Mouse (Mus musculus): ENCODE data around the gene Commd8. TPM values are rescaled to one million over a fixed set of nuclear protein-coding genes. Genes with fewer than 3 reads are reported as not detected.
A peak's percentile ranks its signal among the peaks of the same experiment; 100 is the strongest.

Gene Commd8
- 52.8 and 55.4 TPM in 2 replicates for polyA plus RNA-seq (2015; fragmentation: Nextera tagmentation; extraction: Ambion mirVana)

DNA sequence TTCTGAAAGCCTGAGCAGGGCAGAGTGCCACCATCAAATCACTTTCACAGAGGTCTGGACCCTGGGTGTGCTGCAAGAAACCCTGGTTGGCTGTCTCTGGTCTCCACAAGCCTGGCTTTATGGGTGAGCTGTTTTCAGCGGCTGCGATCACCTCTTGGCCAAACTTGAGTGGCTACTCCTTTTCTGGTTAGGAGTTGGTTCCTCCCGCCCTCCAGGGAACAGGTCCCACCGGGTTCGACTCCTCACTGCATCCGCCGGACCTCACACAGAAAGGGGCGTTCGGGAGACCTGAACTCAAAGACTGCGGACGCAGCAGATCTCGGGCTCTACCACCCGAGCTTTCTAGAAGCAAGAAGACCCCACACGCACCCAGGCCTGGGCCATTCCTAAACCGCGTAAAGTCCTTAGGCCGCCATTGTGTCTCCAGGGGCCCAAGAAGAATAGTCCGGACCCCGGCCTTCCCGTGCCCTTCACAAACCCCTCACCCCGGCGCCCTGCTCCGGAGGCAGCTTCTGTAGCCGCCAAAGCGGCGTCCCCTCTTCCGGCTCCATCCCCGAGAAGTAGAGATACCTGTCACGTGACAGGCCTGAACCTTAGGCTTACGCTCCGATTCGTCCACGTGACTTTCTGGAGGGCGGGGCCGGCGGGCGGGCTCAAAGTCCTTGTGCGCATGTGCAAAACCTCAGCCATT, at the start of gene Commd8:
Gene Commd8 (minus strand): TSS at position 596 of the 691 bp plus-strand sequence.
- WGBS (ENCODE audit: insufficient replicate concordance) = under 1% methylated on average over 38 of the region's 38 CpGs
- ATAC-seq (ENCODE audit: insufficient read depth) = peak; percentile 88
- peak within 1 kb of the TSS; percentile 75 for H3K4me3 ChIP-seq (replicated peaks)
- peak within 1 kb of the TSS; percentile 79 for H3K4me2 ChIP-seq
- no peaks in the 10 kb centered on the region for H3K27me3 ChIP-seq
- H3K36me3 ChIP-seq (replicated peaks) = peaks cover 13% of the 10 kb centered on the region
- peak within 1 kb of the TSS; percentile 72 for H3K27ac ChIP-seq (replicated peaks)
- peaks cover 42% of the 10 kb centered on the region for H3K4me1 ChIP-seq (replicated peaks)
- H3K9ac ChIP-seq = peak within 1 kb of the TSS; percentile 77
- H3K9me3 ChIP-seq (replicated peaks) = no peaks in the 10 kb centered on the region

DNA sequence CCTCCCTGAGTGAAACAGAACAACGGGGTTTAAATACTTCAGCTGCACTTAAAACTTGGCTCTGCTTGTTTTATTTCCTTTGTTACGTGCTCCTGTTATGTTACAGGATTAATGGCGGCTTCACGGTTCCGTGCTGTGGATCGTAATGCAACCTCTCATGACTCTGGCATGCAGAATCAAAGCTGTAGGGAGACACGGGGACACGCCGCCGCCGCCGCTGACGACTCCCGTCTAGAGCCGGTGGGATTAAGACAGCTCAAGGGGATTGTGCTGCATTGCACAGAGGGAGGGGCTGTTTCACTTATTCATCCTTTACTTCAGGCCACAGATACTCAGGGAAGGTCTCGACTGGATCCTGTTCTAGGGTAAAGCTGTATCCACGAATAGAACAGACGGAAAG, 43.8 kb upstream of the Commd8 start:
- WGBS (ENCODE audit: insufficient replicate concordance) = 86% methylated on average over 18 of the region's 18 CpGs
- H3K9me3 ChIP-seq (replicated peaks) = no peaks in the 10 kb centered on the region
- H3K36me3 ChIP-seq (replicated peaks) = no peaks in the 10 kb centered on the region
- H3K4me3 ChIP-seq (replicated peaks) = no peak overlapping the region
- ATAC-seq (ENCODE audit: insufficient read depth) = no peak
- peaks cover 6% of the 10 kb centered on the region; the same call in 1 of the 2 replicates for H3K4me1 ChIP-seq (replicated peaks)
- no peak overlapping the region for H3K27ac ChIP-seq (replicated peaks)
- H3K27me3 ChIP-seq = no peaks in the 10 kb centered on the region
- no peak overlapping the region for H3K9ac ChIP-seq
- no peak overlapping the region for H3K4me2 ChIP-seq

DNA sequence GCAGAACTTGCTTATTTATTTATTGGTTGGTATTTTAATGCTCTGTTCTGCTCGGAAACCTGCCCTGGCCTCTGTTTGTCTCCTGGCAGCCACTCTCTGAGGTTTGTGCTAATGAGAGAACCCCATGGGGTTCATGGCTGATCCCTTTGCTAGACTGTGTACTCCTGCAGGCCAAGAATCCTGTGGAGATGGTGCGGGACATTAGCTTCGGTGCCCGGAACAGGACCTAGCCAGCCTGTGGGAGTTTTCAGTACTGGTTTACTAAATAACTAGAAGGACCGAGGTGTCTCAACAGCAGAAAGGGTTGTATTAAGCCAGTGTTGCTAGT, 42.8 kb upstream of the Commd8 start:
- Histone ChIP-seq H3K36me3 (replicated peaks) (no peaks in the 10 kb centered on the region), H3K4me3 (replicated peaks) (no peak overlapping the region), H3K27ac (replicated peaks) (no peak overlapping the region), H3K4me2 (no peak overlapping the region), H3K9me3 (replicated peaks) (no peaks in the 10 kb centered on the region), H3K27me3 (no peaks in the 10 kb centered on the region), H3K9ac (no peak overlapping the region), H3K4me1 (replicated peaks) (peaks cover 10% of the 10 kb centered on the region; the same call in 1 of the 2 replicates)
- 76% methylated on average over 5 of the region's 5 CpGs for WGBS (ENCODE audit: insufficient replicate concordance)
- ATAC-seq (ENCODE audit: insufficient read depth) = no peak

DNA sequence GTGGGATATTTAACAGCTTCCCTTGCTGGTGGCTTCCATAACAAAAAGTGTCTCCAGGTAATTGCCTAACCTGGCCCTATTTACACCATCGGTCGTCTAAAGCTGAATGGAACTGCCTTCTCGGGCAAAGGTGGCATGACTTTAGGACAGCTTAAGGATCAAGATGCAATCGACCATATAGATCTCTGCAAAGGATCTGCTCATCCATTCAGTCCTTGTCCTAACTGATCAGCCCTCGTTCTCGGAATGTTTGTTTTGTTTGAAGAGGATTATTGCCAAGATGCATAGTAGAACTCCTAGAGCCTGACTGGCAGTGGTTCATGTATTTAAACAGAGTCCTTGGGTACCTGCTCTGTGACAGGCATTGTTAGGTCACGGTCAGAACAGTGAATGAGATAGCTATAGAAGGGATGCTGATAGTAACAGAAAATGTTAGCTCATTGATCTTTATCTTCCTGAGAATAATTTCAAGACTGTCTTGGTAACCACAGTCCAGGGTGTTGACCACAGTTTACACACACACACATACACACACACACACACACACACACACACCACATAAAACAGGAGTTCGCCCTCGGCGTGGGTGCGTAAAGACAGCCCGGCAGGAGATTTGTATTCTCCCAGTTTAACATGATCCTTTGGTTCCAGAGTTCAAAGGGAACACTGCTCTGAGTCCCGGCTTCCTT, 42.3 kb upstream of the Commd8 start:
- no peak overlapping the region for H3K9ac ChIP-seq
- peak; percentile 31; the same call in 1 of the 2 replicates for ATAC-seq (ENCODE audit: insufficient read depth)
- H3K9me3 ChIP-seq (replicated peaks) = no peaks in the 10 kb centered on the region
- no peaks in the 10 kb centered on the region for H3K27me3 ChIP-seq
- H3K36me3 ChIP-seq (replicated peaks) = no peaks in the 10 kb centered on the region
- 79% methylated on average over 13 of the region's 13 CpGs for WGBS (ENCODE audit: insufficient replicate concordance)
- H3K4me2 ChIP-seq = no peak overlapping the region
- no peak overlapping the region for H3K4me3 ChIP-seq (replicated peaks)
- no peak overlapping the region for H3K27ac ChIP-seq (replicated peaks)
- peaks cover 10% of the 10 kb centered on the region; the same call in 1 of the 2 replicates for H3K4me1 ChIP-seq (replicated peaks)

DNA sequence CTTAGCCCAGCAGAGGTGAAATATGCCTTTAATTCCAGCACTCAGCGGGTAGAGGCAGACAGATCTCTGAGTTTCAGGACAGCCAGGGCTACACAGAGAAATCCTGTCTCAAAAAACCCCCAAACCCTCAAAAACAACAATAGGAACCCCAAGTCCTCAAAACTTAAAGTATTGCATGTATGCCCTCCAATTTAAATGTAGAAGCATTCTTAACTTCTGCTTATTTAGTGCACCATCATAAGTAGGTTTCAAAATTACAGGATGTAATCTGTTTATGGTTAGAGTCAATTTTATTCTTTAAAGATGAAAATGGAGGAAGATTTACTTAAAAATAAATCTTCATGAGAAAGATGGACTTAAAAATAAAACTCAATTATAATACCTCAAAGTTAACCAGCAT, 40.5 kb upstream of the Commd8 start:
- no peak overlapping the region for H3K4me3 ChIP-seq (replicated peaks)
- 85% methylated on average over 1 of the region's 1 CpGs for WGBS (ENCODE audit: insufficient replicate concordance)
- no peak overlapping the region for H3K27ac ChIP-seq (replicated peaks)
- ATAC-seq (ENCODE audit: insufficient read depth) = no peak
- H3K9ac ChIP-seq = no peak overlapping the region
- no peaks in the 10 kb centered on the region for H3K36me3 ChIP-seq (replicated peaks)
- no peaks in the 10 kb centered on the region for H3K27me3 ChIP-seq
- no peak overlapping the region for H3K4me2 ChIP-seq
- H3K4me1 ChIP-seq (replicated peaks) = peaks cover 24% of the 10 kb centered on the region
- H3K9me3 ChIP-seq (replicated peaks) = no peaks in the 10 kb centered on the region

DNA sequence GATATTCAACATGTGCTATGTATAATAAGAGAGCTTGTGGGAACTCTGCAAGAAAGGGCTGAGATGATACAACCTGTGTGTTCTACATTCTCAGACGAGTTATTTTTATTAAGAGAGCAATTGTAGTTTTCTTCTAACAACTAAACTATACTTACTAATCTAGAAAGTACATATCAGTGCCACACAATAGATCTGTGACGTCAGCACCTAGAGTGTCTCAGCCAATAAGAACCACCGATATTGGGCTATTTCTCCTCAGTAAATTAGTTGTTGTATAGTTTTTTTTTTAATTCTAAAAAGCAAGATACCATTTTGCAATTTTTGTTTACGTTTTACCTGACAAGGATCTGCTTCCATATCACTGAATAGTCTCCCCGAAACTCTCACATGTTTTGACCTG, 37.3 kb upstream of the Commd8 start:
- Histone ChIP-seq H3K27me3 (no peaks in the 10 kb centered on the region), H3K4me3 (replicated peaks) (no peak overlapping the region), H3K9ac (no peak overlapping the region), H3K4me1 (replicated peaks) (peaks cover 41% of the 10 kb centered on the region), H3K36me3 (replicated peaks) (no peaks in the 10 kb centered on the region), H3K4me2 (no peak overlapping the region), H3K9me3 (replicated peaks) (no peaks in the 10 kb centered on the region), H3K27ac (replicated peaks) (no peak overlapping the region)
- no peak for ATAC-seq (ENCODE audit: insufficient read depth)
- WGBS (ENCODE audit: insufficient replicate concordance) = 65% methylated on average over 5 of the region's 5 CpGs

DNA sequence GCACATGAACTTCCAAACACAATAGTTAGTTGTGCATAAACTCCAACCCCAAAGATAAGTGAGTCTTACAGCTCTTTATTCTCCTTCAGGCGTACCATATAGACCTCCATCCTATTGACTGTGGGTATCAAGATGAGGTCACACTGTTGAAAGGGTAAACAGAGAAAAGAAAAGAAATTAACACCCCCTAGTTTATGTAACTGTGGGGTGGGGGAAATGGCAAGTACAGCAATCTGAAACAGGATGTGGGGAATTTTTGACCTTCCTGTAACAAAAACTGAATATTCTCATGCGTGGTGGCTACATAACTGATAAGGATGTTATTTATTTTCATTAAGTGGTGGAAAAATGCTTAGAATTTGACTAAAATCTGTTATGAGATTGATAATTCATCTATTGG, 36.5 kb upstream of the Commd8 start:
- no peak for ATAC-seq (ENCODE audit: insufficient read depth)
- WGBS (ENCODE audit: insufficient replicate concordance) = 25% methylated on average over 2 of the region's 2 CpGs
- peak overlapping the region; percentile 85 for H3K4me2 ChIP-seq
- no peak overlapping the region for H3K9ac ChIP-seq
- H3K27ac ChIP-seq (replicated peaks) = no peak overlapping the region
- H3K36me3 ChIP-seq (replicated peaks) = no peaks in the 10 kb centered on the region
- peak overlapping the region; percentile 72; the same call in 1 of the 2 replicates for H3K4me3 ChIP-seq (replicated peaks)
- peaks cover 41% of the 10 kb centered on the region for H3K4me1 ChIP-seq (replicated peaks)
- no peaks in the 10 kb centered on the region for H3K27me3 ChIP-seq
- H3K9me3 ChIP-seq (replicated peaks) = no peaks in the 10 kb centered on the region

DNA sequence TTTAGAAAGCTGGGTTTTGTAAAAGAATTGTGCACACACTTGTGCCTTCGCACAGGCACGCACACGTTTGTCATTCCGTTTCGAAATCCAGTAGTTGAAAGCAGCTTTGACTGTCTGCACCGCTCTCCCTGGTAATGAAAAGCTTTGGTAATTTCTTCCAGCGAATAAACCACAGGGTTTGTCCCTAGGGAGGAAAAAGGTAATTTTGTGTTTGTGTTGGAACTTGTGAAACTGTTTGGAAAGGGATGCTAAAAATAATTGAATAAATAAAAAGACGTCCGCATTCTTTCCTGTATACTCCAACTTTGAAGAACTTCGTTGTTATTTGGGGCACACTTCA, 35.7 kb upstream of the Commd8 start:
- Histone ChIP-seq H3K36me3 (replicated peaks) (no peaks in the 10 kb centered on the region), H3K9ac (peak overlapping the region; percentile 68), H3K27me3 (no peaks in the 10 kb centered on the region), H3K4me2 (peak overlapping the region; percentile 85), H3K27ac (replicated peaks) (peak overlapping the region; percentile 75), H3K9me3 (replicated peaks) (no peaks in the 10 kb centered on the region), H3K4me3 (replicated peaks) (peak overlapping the region; percentile 72), H3K4me1 (replicated peaks) (peaks cover 41% of the 10 kb centered on the region)
- 4% methylated on average over 10 of the region's 10 CpGs for WGBS (ENCODE audit: insufficient replicate concordance)
- ATAC-seq (ENCODE audit: insufficient read depth) = peak; percentile 30

DNA sequence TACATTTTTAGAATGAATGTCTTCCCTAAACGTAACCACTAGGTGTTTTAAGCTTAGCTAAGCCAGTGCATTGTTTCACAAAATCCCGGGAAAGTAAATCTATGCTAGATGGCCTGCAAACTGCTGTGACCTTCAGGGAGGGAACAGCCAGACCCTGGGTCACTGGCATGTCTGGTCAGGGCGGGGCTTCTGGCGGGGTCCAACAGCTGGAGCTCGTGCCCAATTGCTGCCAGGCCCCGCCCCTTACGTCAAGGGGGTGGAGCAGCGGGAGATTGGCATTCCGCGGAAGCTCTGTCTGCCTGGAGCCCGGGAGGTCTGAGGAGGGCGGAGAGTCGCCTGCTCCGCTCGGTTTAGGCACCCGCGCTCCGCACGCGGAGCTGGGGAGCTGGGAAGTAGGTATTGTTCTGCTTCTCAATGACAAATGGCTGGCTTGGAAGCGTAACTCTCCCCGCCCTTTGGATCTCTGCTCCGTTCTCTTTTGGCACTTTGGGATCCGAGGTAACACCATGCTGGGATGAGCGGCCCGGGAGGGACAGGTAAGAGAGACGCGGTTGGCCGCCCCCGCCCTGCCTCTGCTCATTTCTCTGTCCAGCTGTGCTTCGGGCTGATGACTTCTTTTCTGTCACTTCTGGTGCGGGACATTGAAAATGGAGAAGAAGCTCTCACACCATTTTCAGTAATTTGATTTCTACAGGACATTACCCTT, 35.2 kb upstream of the Commd8 start:
- peak overlapping the region; percentile 72 for H3K4me3 ChIP-seq (replicated peaks)
- H3K9me3 ChIP-seq (replicated peaks) = no peaks in the 10 kb centered on the region
- peaks cover 39% of the 10 kb centered on the region for H3K4me1 ChIP-seq (replicated peaks)
- H3K27ac ChIP-seq (replicated peaks) = peak overlapping the region; percentile 75
- peak overlapping the region; percentile 85 for H3K4me2 ChIP-seq
- under 1% methylated on average over 32 of the region's 32 CpGs for WGBS (ENCODE audit: insufficient replicate concordance)
- no peaks in the 10 kb centered on the region for H3K27me3 ChIP-seq
- ATAC-seq (ENCODE audit: insufficient read depth) = peak; percentile 97
- H3K36me3 ChIP-seq (replicated peaks) = no peaks in the 10 kb centered on the region
- peak overlapping the region; percentile 68 for H3K9ac ChIP-seq

DNA sequence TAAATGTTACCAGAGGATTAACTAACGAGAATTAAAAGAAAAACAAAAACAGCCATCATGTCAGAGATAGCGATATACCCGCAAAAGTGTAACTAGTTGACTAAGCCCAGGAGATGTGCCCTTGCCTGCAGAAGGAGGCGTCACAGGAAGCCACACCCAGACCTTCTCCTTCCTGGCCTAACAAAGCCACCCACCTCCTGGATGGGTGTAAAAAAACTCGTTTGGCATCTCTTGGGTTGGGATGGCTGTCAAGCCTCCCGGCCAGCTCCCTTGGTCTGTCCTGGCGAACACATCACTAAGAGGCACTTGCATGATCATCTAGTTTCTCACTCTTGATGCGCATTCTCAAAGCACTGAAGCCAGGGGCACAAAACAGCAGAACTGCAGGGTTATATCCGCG, 34.0 kb upstream of the Commd8 start:
- Histone ChIP-seq H3K4me2 (peak overlapping the region; percentile 27), H3K36me3 (replicated peaks) (no peaks in the 10 kb centered on the region), H3K27me3 (no peaks in the 10 kb centered on the region), H3K4me1 (replicated peaks) (peaks cover 35% of the 10 kb centered on the region), H3K9me3 (replicated peaks) (no peaks in the 10 kb centered on the region), H3K9ac (no peak overlapping the region), H3K27ac (replicated peaks) (peak overlapping the region; percentile 57; the same call in 1 of the 2 replicates), H3K4me3 (replicated peaks) (no peak overlapping the region)
- no peak for ATAC-seq (ENCODE audit: insufficient read depth)
- WGBS (ENCODE audit: insufficient replicate concordance) = 39% methylated on average over 10 of the region's 10 CpGs

DNA sequence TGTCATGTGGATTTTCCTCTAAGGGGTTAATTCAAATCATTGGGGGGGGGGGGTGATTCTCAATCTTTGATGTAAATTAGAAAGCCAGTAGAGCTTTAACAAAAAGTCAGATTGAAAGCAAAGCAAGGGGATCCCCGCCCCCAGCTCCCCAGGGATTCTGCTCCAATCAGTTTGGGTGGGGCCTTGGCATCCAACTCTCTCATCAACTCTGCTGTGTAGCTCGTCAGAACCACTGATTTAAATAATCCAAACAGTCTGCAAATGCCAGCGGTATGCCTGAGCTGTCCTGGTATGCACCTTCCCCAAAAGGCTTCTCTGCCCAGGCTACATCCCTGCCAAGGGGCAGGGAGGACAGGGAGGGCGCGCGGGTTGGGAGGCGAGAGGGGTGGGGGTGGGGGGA, 33.6 kb upstream of the Commd8 start:
- H3K27me3 ChIP-seq = no peaks in the 10 kb centered on the region
- peak overlapping the region; percentile 27 for H3K4me2 ChIP-seq
- no peak overlapping the region for H3K27ac ChIP-seq (replicated peaks)
- peaks cover 35% of the 10 kb centered on the region for H3K4me1 ChIP-seq (replicated peaks)
- ATAC-seq (ENCODE audit: insufficient read depth) = no peak
- no peaks in the 10 kb centered on the region for H3K9me3 ChIP-seq (replicated peaks)
- H3K4me3 ChIP-seq (replicated peaks) = no peak overlapping the region
- WGBS (ENCODE audit: insufficient replicate concordance) = 33% methylated on average over 7 of the region's 7 CpGs
- no peak overlapping the region for H3K9ac ChIP-seq
- no peaks in the 10 kb centered on the region for H3K36me3 ChIP-seq (replicated peaks)
